Mouse (Mus musculus): ENCODE measurements around the gene Gabarap. TPM values are rescaled to one million over a fixed set of nuclear protein-coding genes. Genes with fewer than 3 reads are reported as not detected.

The Gabarap gene
- total and polyA plus RNA-seq, 2 experiments from 2014 or later, result 197 to 501 TPM

- 0 out of 2 replicates have a peak overlapping the region, but pooled peaks have one; percentile 29 for H3K9ac ChIP-seq (replicated peaks; ENCODE audit: low read length, poor library complexity, severe bottlenecking)
- DNase-seq (ENCODE audit: low spot score), result no peak
- TF ChIP-seq CTCF (IDR thresholded peaks at IDR 0.05), result no peak
- ATAC-seq (ENCODE audit: low FRiP score), result no peak
- peak overlapping the region; percentile 23; the same call in 1 of the 2 replicates for H3K4me3 ChIP-seq (ENCODE audit: low read depth, low read length)
- H3K9me3 ChIP-seq (ENCODE audit: low read length), result no peaks in the 10 kb centered on the region
- H3K36me3 ChIP-seq (ENCODE audit: insufficient read depth, low read length), result peaks cover 13% of the 10 kb centered on the region
- H3K4me2 ChIP-seq (ENCODE audit: low read depth, low read length, poor library complexity, severe bottlenecking), result peak overlapping the region; percentile 36
- 42% methylated on average over 17 of the region's 17 CpGs for WGBS
- no peak overlapping the region for H3K27ac ChIP-seq (ENCODE audit: low read depth, low read length)
- H3K27me3 ChIP-seq (ENCODE audit: insufficient read depth, low read length), result peaks cover 46% of the 10 kb centered on the region
- H3K4me1 ChIP-seq (ENCODE audit: insufficient read depth, low read length), result no peaks in the 10 kb centered on the region
Measured at GRCm38 (mm10) chr11:69966860-69967517, 24.0 kb upstream of the Gabarap start.

- H3K9me3 ChIP-seq (ENCODE audit: low read length), result no peaks in the 10 kb centered on the region
- no peak overlapping the region for H3K9ac ChIP-seq (replicated peaks; ENCODE audit: low read length, poor library complexity, severe bottlenecking)
- ATAC-seq (ENCODE audit: low FRiP score) (no peak), DNase-seq (ENCODE audit: low spot score) (no peak)
- H3K27me3 ChIP-seq (ENCODE audit: insufficient read depth, low read length), result peaks cover 30% of the 10 kb centered on the region
- no peak overlapping the region for H3K27ac ChIP-seq (ENCODE audit: low read depth, low read length)
- no peak for TF ChIP-seq CTCF (IDR thresholded peaks at IDR 0.05)
- no peaks in the 10 kb centered on the region for H3K4me1 ChIP-seq (ENCODE audit: insufficient read depth, low read length)
- peaks cover 22% of the 10 kb centered on the region for H3K36me3 ChIP-seq (ENCODE audit: insufficient read depth, low read length)
- 91% methylated on average over 4 of the region's 4 CpGs for WGBS
- H3K4me2 ChIP-seq (ENCODE audit: low read depth, low read length, poor library complexity, severe bottlenecking), result no peak overlapping the region
- no peak overlapping the region for H3K4me3 ChIP-seq (ENCODE audit: low read depth, low read length)
Measured at GRCm38 (mm10) chr11:69968793-69969192, 22.1 kb upstream of the Gabarap start.

- H3K36me3 ChIP-seq (ENCODE audit: insufficient read depth, low read length), result peaks cover 35% of the 10 kb centered on the region
- H3K9ac ChIP-seq (replicated peaks; ENCODE audit: low read length, poor library complexity, severe bottlenecking), result no peak overlapping the region
- H3K4me1 ChIP-seq (ENCODE audit: insufficient read depth, low read length), result no peaks in the 10 kb centered on the region
- no peak overlapping the region for H3K27ac ChIP-seq (ENCODE audit: low read depth, low read length)
- H3K27me3 ChIP-seq (ENCODE audit: insufficient read depth, low read length), result peaks cover 21% of the 10 kb centered on the region
- no peak for DNase-seq (ENCODE audit: low spot score)
- H3K9me3 ChIP-seq (ENCODE audit: low read length), result no peaks in the 10 kb centered on the region
- H3K4me3 ChIP-seq (ENCODE audit: low read depth, low read length), result no peak overlapping the region
- WGBS, result 89% methylated on average over 6 of the region's 6 CpGs
- no peak overlapping the region for H3K4me2 ChIP-seq (ENCODE audit: low read depth, low read length, poor library complexity, severe bottlenecking)
- TF ChIP-seq CTCF (IDR thresholded peaks at IDR 0.05), result no peak
- no peak for ATAC-seq (ENCODE audit: low FRiP score)
Measured at GRCm38 (mm10) chr11:69970222-69970621, 20.7 kb upstream of the Gabarap start.

GRCm38 (mm10) chr11:69970775-69971174, 20.2 kb upstream of the Gabarap start:
- peaks cover 17% of the 10 kb centered on the region for H3K27me3 ChIP-seq (ENCODE audit: insufficient read depth, low read length)
- H3K4me1 ChIP-seq (ENCODE audit: insufficient read depth, low read length), result no peaks in the 10 kb centered on the region
- no peak overlapping the region for H3K9ac ChIP-seq (replicated peaks; ENCODE audit: low read length, poor library complexity, severe bottlenecking)
- ATAC-seq (ENCODE audit: low FRiP score) (no peak), DNase-seq (ENCODE audit: low spot score) (no peak)
- H3K4me3 ChIP-seq (ENCODE audit: low read depth, low read length), result no peak overlapping the region
- no peak overlapping the region for H3K4me2 ChIP-seq (ENCODE audit: low read depth, low read length, poor library complexity, severe bottlenecking)
- 88% methylated on average over 3 of the region's 3 CpGs for WGBS
- no peak overlapping the region for H3K27ac ChIP-seq (ENCODE audit: low read depth, low read length)
- H3K9me3 ChIP-seq (ENCODE audit: low read length), result no peaks in the 10 kb centered on the region
- peaks cover 36% of the 10 kb centered on the region for H3K36me3 ChIP-seq (ENCODE audit: insufficient read depth, low read length)
- no peak for TF ChIP-seq CTCF (IDR thresholded peaks at IDR 0.05)

- Histone ChIP-seq H3K4me3 (ENCODE audit: low read depth, low read length) (no peak overlapping the region), H3K27ac (ENCODE audit: low read depth, low read length) (no peak overlapping the region), H3K4me1 (ENCODE audit: insufficient read depth, low read length) (peaks cover 4% of the 10 kb centered on the region; the same call in 1 of the 2 replicates), H3K27me3 (ENCODE audit: insufficient read depth, low read length) (no peaks in the 10 kb centered on the region), H3K4me2 (ENCODE audit: low read depth, low read length, poor library complexity, severe bottlenecking) (no peak overlapping the region), H3K9me3 (ENCODE audit: low read length) (no peaks in the 10 kb centered on the region), H3K9ac (replicated peaks; ENCODE audit: low read length, poor library complexity, severe bottlenecking) (no peak overlapping the region), H3K36me3 (ENCODE audit: insufficient read depth, low read length) (peaks cover 28% of the 10 kb centered on the region)
- WGBS, result 93% methylated on average over 2 of the region's 2 CpGs
- DNase-seq (ENCODE audit: low spot score) (no peak), ATAC-seq (ENCODE audit: low FRiP score) (no peak)
- no peak for TF ChIP-seq CTCF (IDR thresholded peaks at IDR 0.05)
Measured at GRCm38 (mm10) chr11:69974907-69975306, 16.0 kb upstream of the Gabarap start.

- DNase-seq (ENCODE audit: low spot score) (no peak), ATAC-seq (ENCODE audit: low FRiP score) (no peak)
- Histone ChIP-seq H3K4me2 (ENCODE audit: low read depth, low read length, poor library complexity, severe bottlenecking) (no peak overlapping the region), H3K4me3 (ENCODE audit: low read depth, low read length) (no peak overlapping the region), H3K36me3 (ENCODE audit: insufficient read depth, low read length) (peaks cover 27% of the 10 kb centered on the region), H3K27me3 (ENCODE audit: insufficient read depth, low read length) (no peaks in the 10 kb centered on the region), H3K27ac (ENCODE audit: low read depth, low read length) (no peak overlapping the region), H3K4me1 (ENCODE audit: insufficient read depth, low read length) (peaks cover 4% of the 10 kb centered on the region; the same call in 1 of the 2 replicates), H3K9ac (replicated peaks; ENCODE audit: low read length, poor library complexity, severe bottlenecking) (no peak overlapping the region), H3K9me3 (ENCODE audit: low read length) (no peaks in the 10 kb centered on the region)
- TF ChIP-seq CTCF (IDR thresholded peaks at IDR 0.05), result no peak
- 87% methylated on average over 4 of the region's 4 CpGs for WGBS
Measured at GRCm38 (mm10) chr11:69976271-69976670, 14.7 kb upstream of the Gabarap start.
